Mouse (Mus musculus): ENCODE data around the gene Usp47.

The Usp47 gene

DNA sequence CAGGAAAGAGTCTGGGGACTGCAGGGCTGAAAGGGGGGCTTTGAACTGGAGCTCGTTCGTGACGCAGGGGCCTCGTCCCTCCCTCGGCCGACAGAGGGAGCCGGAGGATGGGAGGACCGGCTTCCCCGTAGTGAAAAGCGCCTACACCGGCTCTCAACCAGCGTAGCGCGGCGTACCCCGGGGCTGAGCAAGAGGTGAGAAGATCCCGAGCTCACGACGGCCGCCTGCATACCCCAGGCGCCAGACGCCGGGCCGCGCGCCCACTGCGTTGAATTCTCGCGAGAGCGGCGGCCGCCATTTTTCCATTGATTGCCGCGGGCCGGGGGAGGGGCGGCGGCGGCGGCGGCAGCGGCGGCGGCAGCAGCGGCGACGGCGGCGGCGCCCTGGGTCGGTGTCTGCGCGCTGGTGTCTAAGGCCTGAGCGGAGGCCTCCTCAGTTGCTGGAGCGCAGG lies at the start of gene Usp47:
Usp47 (plus strand) TSS at position 355 of the 451 bp plus-strand sequence.
- CTCF ChIA-PET, result no interaction called here

DNA sequence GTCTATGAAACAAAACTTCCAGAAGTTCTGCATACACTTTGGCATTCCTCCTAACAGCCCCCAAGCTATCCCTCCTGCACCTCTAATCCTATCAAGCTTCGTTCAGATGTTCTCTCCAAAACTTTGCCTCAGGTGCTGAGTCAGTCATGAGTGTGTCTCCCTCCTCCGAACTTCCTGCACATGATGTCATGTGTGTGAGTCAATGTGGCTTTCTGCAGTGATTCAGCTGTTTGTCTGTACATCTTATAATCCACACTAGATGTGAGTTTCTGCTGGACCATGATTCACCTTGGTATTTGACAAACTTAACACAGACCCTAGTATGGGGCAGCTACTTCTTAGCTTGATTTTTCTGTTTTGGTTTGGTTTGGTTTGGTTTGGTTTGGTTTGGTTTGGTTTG lies 46.9 kb upstream of the Usp47 start:
- CTCF ChIA-PET, result interaction anchor here (0.7 kb wide), 1 partner anchor 345 kb away, joined by 3 read pairs; no protein-coding TSS in a partner anchor

DNA sequence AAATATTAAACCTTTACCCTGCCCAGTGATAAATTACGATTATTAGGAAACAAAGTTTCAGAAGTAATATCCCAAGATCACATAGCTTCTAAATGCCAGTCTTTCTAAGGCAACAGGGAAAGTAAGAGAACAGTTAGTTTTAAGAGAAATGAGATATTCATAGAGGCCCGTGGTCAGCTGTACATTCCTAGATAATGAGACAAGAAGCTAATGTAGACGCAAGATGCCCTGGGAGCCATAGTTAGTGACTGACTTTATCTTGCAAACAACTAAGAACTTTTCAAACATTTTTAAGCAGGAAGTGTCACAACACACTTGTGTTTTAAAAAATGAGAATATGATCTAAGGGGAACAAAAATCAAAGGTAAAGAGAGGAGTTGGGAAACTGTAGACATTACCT lies 45.4 kb upstream of the Usp47 start:
- CTCF ChIA-PET, result no interaction called here

DNA sequence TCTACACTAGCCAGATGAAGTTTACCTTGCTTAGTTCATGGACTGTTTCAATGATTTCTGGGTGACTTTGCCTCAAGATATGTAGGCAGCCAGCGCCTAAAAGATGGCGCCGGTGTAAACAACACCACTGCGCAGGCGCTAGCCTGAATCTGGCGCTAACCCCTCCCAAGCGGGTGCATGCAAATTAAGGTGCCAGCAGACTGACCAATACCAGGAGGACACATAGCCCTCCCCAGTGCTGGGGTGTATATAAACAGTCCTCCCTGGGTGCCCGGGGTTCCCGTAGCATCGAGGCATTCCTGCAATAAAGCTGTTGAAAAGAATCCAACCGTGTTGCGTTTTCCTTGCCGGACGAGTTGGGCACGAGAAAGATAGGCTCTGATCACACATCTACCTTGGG lies 41.0 kb upstream of the Usp47 start:
- CTCF ChIA-PET, result no interaction called here

DNA sequence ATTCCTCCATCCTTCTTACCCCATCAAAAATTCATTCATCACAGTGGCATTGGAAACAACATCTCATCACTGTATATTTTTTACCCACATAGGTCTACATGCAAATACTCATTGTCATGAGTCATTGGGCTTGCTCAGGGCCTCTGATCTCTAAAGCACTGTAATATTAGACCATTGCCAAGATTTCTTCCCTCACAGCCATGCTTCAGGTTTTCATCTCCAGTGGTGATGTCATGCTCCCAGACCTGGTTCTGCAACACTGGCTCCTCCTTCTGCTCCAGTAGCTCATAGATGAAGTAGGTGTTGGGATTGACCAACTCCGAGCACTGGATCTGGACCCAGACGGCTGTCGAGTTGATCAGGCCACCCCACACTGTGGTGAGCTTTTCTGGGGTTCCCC lies 38.8 kb upstream of the Usp47 start:
- CTCF ChIA-PET, result no interaction called here

DNA sequence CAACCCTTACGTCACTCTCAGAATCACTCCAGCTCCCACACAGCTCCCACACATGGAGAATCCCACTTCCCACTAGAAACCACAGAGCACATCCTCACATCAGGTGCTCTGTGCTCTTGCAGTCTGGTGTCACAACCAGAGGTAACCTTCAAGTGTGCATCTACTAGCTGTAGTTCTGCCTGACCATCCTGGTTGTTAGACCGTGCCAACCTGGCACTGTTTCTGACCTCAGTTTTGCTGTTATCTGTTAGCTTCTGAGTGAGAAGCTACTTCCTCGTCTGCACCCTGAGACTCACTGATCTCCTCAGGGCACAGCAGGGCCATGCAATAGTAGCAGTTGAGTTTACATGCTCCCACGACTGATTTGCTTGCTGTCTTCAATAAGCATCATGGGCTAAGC lies 38.0 kb upstream of the Usp47 start:
- CTCF ChIA-PET, result no interaction called here

DNA sequence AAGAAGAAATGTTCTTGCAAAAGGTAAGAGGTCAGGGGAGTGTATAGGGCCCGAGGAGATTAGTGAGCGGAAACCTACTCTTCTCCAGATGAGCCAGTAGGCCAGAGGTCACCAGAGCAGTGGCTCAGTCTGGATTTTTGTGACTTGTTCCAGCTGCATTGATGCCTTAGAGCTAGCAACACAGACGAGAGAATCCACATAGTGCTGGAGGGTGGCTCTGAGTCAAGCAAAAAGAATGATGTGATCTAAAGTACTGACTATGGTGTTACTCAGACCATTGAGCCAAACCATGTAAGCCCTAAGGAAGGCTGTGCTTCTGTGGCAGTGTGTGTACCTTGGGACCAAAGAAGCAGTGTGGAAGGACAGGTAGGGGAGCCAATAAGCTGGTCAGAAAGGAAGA lies 36.4 kb upstream of the Usp47 start:
- CTCF ChIA-PET, result no interaction called here

DNA sequence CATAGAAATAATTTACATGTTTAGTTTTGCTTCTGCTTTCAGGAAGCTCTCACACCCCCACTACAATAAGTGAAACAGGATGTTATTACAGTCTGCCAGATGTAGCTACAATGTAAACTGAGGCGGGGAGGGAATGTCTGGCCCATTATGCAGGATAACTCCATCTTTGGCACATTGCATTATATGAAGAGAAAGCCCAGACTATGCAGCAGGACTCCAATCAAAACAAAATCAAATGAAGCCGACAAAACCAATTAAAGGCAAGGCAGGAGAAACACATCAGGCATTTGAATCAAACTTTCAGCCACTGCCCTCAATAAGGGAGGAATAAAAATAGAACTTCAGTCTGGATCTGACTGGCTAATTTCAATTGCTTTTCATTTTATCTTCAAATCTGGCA lies 25.9 kb upstream of the Usp47 start:
- CTCF ChIA-PET, result no interaction called here

DNA sequence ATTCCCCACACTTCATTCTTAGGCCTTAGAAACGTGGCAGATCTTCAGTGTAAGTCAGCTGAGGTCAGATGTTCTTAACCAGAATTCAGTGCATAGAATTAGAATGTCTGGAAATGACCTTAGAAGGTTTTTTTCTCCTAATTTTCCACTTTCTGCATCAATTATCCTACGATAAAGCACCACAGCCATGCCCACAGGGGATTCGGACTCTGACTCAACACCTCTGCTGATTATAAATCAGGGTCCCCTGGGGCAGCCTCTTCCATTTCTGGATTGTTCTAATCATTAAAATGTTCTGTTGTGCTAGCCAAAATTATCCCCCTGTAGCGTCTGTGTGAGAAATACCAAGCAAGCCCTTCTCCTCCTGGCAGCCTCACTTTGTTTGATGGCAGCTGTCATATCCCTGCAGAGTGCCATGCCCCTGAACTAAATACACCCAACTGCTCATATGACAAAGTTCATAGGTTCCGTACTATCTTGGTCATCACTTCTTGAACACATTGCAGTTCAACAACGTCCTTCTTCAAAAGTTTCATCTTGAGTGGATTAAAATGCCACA lies 24.8 kb upstream of the Usp47 start:
- CTCF ChIA-PET, result no interaction called here

DNA sequence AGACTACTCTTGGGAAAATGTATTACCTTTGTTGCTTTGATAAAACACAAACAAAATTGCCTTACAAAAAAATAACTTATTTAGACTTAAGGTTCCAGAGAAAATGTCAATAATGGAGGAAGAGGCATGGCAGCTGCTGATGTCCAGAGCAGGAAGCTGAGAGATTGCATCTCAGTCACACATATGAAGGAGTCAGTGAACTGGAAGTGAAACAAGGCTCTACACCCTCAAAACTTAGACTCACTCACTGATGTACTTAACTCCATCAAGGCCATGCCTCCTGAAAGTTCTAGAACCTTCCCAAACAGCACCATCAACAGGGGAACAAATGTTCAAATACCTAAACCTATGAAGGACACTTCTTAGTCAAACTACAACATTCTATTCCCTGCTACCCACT lies 23.9 kb upstream of the Usp47 start:
- CTCF ChIA-PET, result no interaction called here

DNA sequence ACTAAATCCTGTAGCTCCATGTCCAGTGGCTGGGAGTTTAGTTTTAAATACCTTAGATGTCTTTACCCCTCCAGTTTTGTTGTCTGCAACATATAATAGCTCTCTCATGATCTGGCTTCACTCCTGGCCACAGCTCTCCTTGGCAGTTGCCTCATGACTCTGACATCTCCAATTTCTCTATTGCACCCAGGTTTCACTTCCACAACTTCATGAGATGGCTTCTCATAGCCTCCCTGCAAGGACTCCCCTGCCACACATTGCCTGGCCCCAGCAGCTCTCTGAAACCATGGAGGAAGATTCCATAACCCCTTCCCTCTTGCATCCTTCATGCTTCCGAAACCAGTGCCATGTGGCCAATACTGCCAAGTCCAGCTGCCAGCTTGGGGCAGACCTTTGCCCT lies 23.1 kb upstream of the Usp47 start:
- CTCF ChIA-PET, result no interaction called here

DNA sequence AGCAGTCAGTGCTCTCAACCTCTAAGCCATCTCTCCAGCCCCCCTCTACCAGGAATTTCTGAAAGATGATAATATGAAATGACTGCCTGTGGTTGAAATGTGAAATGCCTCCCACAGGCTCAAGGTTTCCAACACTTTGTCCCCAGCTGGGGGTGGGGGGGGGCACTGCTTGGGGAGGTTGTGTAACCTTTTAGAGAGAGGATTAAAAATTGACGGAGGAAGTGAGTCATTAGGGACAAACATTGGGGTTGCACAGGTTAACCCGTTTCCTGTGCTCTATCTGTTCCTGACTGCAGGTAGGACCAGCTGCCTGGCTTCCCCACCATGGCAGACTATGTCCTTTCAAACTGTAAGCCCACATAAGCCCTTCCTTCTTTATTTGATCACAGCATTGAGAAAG lies 12.8 kb upstream of the Usp47 start:
- CTCF ChIA-PET, result no interaction called here

DNA sequence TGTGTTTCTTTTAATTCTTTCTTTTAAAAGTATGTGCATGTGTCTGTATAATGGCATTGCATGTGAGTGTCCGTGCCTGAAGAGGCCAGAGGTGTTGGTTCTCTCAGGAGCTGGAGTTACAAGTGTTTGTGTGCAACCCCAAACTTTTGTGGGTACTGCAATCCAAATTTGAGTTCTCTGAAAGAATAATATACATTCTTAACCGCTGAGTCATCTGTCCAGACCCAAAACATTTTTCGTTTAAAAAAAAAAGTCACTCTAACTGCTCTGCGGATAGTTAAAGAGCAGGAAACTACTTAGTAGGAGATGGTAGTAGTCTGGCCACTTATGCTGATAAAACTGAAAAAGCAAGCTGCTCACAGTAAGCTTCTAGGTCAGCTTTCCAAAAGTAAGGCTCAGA lies 12.3 kb upstream of the Usp47 start:
- CTCF ChIA-PET, result no interaction called here

DNA sequence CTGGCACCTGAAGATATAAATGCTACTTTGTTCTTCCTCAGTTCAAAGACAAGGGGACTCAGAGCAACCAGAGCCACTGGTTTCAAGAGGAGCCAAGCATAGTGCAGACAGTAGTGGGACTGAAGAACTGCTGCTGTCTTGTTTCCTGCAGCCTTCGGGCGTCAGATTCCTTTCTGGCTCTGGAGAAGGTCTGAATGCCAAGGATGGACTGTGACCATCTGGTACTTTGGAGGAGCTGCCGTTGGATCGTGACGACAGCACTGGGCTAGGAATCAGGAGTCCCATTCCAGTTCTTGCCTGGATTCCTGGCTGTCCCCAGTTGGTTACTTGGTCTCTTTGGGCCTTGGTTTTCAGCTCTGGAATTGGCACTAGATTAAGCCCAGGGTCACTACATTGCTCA lies 11.2 kb upstream of the Usp47 start:
- CTCF ChIA-PET, result interaction anchor here (0.7 kb wide), 1 partner anchor 31 kb away, joined by 5 read pairs; no protein-coding TSS in a partner anchor

DNA sequence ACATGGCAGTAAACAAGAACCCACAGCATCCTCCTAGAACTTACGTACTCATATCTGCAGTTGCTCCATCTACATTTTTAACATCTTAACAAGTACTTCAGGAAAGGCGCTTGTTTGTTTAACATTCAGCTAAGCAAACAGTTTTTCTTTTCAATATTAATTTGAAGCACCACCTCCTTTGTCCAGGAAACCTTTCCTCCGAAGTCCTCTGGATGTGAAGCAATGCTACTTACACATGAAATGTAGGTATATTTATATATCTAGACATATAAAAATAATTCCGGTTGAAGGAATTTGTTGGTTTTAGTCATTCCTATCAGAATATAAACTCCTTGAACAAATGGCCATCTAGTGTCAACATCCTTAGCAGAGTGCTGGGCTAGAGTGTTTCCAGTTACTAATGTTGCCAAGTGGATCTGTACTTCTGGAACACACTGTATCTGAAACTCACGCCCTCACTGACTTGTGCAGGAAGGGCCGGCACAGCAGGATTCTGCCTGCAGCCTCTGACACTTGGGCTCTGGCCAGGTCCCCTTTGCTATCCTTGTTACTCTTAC lies 10.6 kb upstream of the Usp47 start:
- CTCF ChIA-PET, result no interaction called here

DNA sequence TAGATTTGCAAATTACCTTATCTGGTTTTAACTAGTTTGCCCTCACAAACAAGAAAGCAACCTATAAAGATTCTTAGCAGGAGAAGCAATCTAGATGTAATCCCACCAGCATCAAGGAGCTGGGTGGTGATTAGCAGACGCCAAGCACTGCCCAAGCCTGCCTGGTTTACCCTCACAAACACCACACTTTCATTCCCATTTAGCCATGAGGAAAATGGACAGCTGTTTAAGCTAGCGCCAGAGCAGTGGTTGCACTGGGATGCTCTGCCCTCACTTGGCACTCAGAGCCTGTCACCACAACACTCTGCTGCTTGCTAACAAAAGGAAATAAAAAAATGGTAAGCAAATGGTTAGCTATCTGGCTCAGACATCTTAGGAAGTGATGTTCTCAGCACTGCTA lies 9.2 kb upstream of the Usp47 start:
- CTCF ChIA-PET, result no interaction called here

DNA sequence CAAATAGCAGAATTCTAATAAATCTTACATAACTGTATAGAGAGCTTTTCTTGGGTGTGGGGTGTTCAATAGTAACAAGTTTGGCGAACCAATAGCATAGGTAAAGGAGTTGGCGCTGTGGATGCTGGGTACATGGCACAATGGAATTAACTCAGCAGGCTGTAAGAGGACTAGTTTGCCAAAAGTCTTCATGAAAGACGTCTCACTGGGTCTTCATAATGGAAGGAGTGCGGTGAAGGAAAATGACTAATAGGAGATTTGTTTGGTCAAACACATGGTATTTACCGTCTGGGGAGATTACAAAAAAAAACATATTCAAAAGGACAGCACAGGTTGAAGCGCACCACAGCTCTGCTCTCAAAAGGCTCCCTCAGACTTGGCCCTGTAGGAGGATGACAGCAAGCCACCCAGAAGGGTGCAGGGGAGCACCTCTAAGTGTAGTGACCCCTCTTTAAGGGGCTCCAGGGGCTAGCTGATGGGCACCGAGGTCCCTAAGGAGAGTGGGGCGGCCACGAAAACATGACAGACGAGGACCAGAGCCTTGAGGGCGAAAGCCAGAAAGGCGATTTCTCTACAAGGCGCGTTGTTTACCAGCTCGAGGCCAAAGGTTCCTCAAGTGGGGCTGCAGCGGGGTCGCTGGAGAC lies 676 bp upstream of the Usp47 start:
- CTCF ChIA-PET, result no interaction called here

DNA sequence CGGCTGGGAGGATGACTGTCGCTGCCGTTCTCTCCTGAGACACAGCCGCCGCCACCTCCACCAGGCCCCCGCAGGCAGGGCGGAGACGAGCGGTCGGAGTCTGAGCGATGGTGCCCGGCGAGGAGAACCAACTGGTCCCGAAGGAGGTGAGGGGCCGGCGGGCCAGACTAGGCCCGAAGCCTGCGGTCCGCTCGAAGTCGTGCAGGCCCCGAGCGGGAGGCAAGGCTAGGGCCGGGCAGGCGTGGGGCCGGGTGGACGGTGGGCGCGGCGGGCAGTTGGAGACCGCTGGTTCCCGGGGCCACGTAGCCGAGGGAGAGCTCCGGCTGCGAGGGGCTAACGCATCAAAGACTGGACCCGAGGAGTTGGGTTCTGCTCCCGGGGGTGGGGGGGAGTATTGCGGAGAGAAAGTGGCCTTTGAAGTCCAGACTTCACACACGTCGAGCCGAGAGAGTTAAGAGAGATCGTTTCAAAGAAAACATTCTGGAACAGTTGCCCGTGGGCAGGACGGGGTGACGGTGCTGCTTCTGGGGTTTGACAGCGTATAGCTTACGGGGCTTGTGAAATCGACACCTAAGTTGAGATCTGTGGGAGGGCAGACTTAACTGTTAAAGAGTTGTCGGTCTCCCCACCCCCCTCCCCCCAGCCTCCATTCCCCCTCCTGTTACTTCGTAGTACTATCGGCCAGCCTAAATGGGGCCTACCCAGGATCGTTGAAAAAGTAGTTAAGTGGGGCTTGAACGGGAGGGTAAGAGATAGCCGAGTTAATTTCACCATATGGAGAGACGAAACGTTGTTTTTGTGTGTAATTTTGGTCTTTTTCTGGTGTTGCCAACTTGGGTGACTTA lies 519 bp downstream of the Usp47 start:
- CTCF ChIA-PET, result no interaction called here

DNA sequence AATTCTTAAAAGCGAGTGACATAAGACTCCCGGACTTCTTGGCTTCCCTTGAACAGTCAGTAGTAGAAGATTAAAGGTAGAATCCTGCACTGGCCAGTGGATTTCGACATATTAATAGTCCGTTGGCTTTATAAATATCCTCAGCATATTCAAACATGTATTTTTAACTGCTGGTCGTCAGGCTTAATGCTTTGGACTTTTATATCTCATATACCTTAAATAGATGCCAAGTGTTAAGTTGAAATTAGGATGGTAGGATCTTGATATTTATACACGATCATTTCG lies 1.1 kb downstream of the Usp47 start:
- CTCF ChIA-PET, result no interaction called here

DNA sequence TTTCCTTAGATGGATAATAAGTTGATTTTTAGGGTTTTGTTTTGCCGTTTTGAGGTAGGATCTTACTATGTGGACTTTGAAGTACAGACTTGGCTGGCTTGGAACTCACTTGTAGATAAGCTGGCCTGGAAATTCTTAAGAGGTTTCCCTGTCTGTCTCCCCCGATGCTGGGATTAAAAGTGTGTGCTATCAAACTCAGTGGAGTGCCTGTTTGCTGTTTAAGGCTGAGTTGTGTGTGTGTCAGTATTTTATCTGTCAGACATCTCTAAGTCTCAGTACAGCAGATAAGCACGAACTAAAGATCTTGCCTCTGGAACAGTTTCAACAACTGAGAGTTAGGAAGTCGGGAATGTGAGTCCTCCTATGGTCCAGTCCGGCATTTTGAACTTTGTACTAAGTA lies 1.6 kb downstream of the Usp47 start:
- CTCF ChIA-PET, result no interaction called here

DNA sequence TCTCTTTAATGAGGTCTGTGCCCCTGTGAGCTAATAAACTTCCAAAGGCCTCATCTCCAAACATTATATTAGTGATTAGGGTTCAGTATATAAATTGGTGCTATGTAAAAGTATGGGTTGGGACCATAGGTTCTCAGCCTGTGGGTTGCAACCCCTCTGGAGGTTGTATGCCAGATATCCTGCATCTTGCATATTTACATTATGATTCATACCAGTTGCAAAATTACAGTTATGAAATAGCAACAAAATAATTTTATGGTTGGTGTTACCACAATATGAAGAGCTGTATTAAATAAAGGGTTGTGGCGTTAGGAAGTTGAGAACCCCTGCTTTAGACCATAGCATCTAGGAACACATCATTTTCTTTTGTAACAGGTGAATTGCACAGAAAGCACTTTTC lies 7.3 kb downstream of the Usp47 start:
- CTCF ChIA-PET, result no interaction called here

DNA sequence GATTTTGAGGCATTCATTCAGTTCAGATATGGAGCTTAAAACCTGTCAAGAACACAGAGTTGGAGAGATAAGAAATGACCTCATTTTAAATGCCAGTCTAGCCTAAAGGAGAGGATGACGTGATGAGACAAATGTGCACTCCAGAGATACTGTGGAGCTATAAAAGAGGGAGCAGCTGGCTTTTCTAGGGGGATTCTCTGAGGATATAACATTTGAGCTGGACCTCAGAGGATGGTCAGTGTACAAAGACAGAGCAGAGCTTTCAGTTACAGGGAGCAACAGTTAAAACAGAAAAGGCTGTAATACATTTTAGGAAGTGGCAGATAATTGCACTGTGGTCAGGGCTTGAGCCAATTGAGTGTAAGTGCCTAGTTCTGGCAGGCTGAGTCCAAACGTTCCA lies 12.5 kb downstream of the Usp47 start:
- CTCF ChIA-PET, result no interaction called here

DNA sequence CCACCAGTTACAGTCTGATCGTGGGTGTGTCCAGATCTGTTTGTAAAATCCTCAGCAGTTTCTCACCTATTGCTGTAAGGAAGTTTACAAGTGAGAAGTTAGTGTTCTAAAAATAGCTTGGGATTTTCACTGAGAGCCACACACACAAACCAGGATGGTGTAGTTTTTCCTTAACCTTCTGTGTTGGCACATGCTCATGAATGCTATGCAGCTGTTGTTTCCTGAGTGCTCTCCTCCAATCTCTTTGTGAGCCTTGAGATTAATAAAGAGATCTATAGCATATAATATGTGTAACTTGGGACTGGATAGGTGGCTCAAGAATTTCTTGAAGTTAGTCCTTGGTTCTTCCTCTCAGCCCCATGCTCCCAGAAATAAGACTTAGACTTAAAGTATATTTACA lies 13.3 kb downstream of the Usp47 start:
- CTCF ChIA-PET, result no interaction called here
